Mouse (Mus musculus) heart, adult 8-10 months (tissue): Measurements from ENCODE around the gene Gprin1. TPM values are rescaled to one million over a fixed set of nuclear protein-coding genes. Genes with fewer than 3 reads are reported as not detected.
A peak's percentile ranks its signal among the peaks of the same experiment; 100 is the strongest.

Experiments
- DNase-seq: peaks from one replicate; pipeline ENCODE4 v3.0.0; 2022; ENCODE audit warnings: low spot score
- total RNA-seq, 4 experiments: library from RNA; stranded (reverse); gene quantifications; 2 replicates each; pipeline ENCODE4 v1.2.4; 2022

Gene Gprin1
- total RNA-seq, 4 experiments from 2014 or later, result 0.16 TPM; not detected in 3

GRCm38 (mm10) chr13:54726131-54726530, 23.5 kb downstream of the Gprin1 start:
- no peak for DNase-seq

DNA sequence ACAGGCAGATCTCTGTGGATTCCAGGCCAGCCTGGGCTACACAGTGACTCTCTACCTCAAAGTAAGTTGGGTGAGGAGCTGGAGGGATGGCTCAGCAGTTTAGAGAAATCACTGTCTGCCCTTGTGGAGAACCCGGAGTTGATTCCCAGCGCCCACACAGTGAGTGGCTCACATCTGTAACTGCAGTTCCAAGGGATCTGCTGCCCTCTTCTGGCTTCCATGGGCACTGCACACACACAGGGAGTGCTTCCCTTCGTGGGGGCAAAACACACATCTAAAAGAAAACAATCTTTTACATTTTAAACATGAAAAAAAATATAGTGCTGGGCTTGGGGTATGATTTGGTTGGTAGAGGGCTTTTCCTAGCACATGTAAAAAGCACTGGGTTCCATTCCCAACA, 26.5 kb downstream of the Gprin1 start:
- no peak for DNase-seq

- peak; percentile 21 for DNase-seq
These were observed 32.8 kb downstream of the Gprin1 start for GRCm38 (mm10) chr13:54716916-54717315.

DNA sequence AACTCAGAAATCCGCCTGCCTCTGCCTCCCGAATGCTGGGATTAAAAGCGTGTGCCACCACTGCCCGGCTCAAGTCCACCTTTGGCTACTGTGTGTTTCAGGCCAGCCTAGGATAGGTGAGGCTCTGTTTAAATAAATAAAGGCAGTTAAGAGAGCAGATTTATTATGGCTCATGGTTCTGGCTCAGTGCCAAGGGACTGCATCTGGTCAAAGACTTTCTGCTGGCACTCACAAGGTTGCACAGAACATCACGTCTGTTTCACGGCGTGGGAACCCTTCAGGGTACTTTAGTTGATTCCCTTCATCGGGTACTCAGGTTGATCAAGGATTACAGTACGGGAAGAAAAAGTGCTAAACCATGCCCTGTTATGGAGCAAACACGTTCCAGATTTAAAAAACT, 34.7 kb downstream of the Gprin1 start:
- DNase-seq, result no peak

DNA sequence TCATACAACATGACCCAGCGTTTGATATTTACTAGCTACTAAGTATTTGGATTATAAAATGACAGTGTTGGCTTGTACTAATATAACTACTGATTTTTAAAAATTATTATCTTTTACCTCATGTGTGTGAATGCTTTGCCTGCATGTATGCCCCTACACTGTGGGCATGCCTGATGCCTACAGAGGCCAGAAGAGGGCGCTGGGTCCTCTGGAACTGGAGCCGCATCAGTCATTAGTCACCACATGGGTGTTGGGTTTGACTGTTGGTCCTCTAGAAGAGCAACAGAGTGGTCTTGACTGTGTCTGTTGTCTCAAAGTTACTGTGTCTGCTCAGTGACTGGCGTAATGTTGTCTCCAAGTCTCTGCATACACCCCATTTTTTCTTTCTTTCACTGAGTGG, 35.3 kb downstream of the Gprin1 start:
- no peak for DNase-seq

DNA sequence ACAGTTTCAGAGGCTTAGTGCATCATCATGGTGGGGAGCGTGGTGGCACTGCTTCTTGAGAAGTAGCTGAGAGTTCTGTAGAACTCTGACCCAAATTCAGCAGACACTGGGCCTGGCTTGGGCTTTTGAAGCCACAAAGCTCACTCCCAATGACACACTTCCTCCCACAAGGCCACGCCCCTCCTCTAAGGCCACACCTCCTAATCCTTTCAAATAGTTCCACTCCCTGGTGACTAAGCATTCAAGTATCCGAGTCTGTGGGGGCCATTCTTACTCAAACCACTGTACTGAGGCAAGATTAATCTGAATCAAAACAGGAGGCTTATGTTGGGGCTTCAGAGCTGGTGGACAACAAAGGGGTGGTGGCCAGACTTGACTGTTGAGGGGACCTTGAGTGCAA, 38.8 kb downstream of the Gprin1 start:
- DNase-seq, result no peak

DNA sequence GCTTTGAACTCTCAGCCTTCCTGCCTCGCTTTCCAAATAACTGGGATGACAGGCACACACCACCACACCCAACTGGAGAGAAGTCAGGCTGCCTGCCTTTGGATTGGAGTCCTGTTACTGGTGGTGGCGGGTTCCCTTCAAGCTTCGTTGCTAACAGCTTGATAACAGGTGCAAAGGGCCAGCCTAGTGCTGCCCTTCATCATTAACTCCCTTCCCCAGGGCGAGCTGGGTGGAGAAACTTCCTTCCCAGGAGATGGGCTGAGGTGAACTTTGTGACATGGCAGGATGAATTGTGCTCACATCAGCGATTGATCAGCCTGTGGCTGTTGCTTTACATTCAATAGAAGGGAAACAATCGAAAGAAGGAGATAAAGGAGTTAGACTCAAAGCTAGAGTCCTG, 44.8 kb downstream of the Gprin1 start:
- no peak for DNase-seq

DNA sequence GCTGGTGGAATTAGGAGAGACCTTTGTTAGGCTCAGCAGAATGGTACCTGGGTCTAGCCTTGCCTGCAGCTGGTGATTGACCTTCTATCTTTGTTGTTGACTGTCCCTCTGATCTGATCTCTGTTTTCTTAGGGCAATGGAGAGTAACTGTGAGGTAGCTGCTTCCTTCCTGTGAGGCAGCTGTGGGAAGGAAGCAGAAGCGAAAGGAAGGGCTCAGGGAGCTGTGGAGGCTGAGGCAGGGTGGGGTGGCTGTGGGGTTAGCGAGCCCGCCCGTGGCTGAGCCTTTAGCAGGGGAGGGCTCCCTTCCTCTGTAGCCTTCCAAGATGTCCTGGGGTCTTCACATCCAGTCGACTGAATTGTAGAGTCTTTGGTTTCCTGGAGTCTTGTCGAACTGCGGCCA, 47.2 kb downstream of the Gprin1 start:
- DNase-seq, result no peak

GRCm38 (mm10) chr13:54701243-54701642, 48.4 kb downstream of the Gprin1 start, which contains the start of gene Cdhr2:
Gene Cdhr2, plus strand, starts transcription at chr13:54701461.
- no peak for DNase-seq

- no peak for DNase-seq
These were observed 54.0 kb downstream of the Gprin1 start for GRCm38 (mm10) chr13:54695479-54696230.

- DNase-seq, result peak; percentile 92
These were observed 55.2 kb downstream of the Gprin1 start for GRCm38 (mm10) chr13:54694348-54695060.

DNA sequence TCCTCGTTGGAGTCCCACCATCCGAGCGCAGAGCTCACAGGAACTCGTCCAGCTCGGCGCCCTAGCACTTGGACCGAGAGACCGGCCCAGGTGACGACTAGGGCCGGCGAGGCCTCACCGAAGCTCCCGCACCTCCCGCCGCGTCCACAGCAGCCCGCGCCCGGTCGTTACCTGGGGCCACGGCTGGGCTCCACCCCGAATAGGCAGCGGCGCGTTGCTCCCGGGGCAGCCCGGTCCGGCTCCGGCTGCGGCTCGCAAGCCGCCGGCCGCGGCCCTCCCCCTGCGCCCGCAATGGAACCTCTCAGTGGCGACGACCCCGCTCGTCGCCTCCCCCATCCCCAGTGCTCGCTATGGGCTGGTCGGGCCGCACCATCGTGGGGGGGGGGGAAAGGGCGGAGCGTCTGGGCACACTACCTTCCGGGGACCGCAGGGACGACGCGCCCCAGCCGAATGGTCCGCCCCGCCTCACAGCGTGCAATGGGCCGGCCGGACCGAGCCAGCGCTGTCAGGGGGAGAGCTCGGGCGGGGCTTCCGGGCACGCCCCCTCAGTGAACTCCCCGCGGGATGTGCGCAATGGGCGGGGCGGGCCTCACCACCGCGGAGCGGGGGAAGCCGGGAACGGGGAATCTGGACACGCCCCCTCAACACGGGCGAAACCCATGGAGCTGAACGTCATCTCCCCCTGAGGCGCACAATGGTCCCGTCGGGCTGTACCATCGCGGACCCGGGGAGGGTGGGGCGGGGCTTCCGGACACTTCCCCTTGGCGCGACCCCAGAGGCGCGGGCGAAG, 55.9 kb downstream of the Gprin1 start, which contains the start of gene Rnf44:
Gene Rnf44, minus strand, starts transcription at position 350 of the 790 bp plus-strand sequence.
- peak; percentile 98 for DNase-seq

GRCm38 (mm10) chr13:54692711-54693557, 56.7 kb downstream of the Gprin1 start:
- DNase-seq, result no peak

DNA sequence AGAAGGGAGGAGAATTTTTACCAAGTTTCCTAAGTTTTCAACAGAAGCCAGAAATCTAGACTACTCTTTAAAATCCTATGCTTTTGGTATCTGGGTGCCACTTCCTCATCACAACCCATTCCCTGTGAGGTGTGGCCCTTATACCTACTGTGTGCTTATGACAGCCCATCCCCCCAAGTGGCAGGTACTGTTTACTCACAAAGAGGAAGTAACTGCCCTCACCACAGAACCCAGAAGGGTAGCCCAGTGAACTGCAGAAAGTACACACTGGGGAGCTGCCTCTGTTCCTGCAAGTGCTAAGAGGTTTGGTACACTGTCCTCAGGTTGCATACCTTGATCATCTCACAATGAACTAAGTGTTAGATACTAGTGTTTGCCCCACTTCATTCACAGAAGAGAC, 57.9 kb downstream of the Gprin1 start:
- no peak for DNase-seq

- DNase-seq, result no peak
These were observed 59.4 kb downstream of the Gprin1 start for GRCm38 (mm10) chr13:54690151-54690740.

DNA sequence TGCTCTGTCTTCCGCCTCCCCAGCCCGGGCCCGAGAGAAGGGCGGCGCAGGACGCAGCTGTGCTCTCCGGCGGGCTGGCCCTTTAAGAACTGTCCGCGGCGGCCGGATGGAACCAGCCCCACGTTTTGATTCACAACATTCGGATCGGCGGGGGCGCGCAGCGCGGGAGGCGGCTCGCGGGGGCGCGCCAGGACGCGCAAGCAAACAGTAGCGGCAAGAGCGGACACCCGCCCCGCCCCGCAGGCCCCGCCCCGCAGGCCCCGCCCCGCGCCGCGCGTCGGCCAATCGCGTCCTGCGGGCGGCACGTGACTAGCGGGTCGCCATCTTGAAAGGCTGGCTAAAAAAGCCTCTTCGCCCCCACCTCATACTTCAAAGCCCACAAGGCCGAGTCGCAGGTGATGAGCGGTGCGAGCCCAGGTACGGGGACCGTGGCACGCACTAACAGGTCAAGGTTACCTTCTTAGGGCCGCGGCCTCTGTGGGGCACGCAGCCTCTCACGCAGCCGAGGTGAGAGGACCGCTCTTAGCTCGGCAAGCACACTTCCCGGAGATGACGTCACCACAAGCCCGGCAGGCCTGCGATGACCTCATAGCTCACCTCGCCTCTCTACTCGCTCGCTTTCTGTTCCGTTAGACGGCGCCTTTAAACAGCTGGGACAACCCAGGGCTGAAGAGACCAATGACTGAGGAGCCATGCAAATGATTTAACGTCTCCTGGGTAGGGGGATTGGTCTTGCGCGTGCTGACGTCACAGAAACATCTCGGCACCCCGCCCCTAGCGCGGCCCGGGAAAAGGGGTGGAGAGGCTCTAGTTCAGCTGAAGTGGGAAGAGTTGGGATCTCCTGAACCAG, 61.9 kb downstream of the Gprin1 start:
- peak; percentile 95 for DNase-seq

DNA sequence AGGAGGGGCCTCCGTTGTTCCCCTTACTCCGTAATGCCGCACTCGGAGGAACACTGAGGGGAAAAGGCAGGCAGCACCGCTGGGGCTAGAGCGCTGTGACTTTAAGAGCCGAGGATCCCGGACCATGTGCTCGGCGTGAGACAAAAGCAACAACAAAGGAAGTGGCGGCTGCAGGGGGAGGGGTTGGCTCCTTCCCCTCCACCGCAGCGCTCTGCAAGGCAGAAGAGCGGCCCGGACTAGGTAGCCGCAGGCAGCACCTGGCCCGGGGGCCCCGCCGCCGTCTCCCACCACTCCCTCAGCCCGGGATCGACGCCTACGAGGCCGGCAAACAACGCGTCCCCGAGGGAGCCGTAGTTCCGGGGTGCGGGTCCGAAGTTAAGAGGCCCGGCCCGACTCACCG, 62.6 kb downstream of the Gprin1 start:
- peak; percentile 84 for DNase-seq
